Mouse (Mus musculus) myocyte (in vitro differentiated cells): ENCODE data around the gene Miip.

Experiments used
- E2F4 ChIP-seq: IDR thresholded peaks from one replicate; pipeline ENCODE4 v1.6.1; 2011; ENCODE audit warnings: mild to moderate bottlenecking, control low read depth, moderate library complexity; ENCODE audit not compliant: insufficient read depth
- MAX ChIP-seq: IDR thresholded peaks from one replicate; pipeline ENCODE4 v1.6.1; 2011; ENCODE audit warnings: low read depth, mild to moderate bottlenecking, control low read depth
- MYOD1 ChIP-seq, 3 experiments: IDR thresholded peaks; one replicate each; pipeline ENCODE4 v1.6.1; 2011; ENCODE audit warnings: control low read depth in 2 of 3, low read depth in 2 of 3, mild to moderate bottlenecking in 2 of 3, moderate library complexity in 1 of 3; ENCODE audit not compliant: insufficient read length in 2 of 3, control insufficient read depth in 1 of 3
- POLR2A ChIP-seq: IDR thresholded peaks from one replicate; pipeline ENCODE4 v1.6.1; 2011; ENCODE audit warnings: low read depth, mild to moderate bottlenecking, control low read depth, moderate library complexity; ENCODE audit not compliant: insufficient read length
- POLR2AphosphoS2 ChIP-seq: IDR thresholded peaks from one replicate; pipeline ENCODE4 v1.6.1; 2011; ENCODE audit warnings: low read depth, control low read depth; ENCODE audit not compliant: insufficient read length
- REST ChIP-seq: IDR thresholded peaks from one replicate; pipeline ENCODE4 v1.6.1; 2011; ENCODE audit warnings: mild to moderate bottlenecking, control low read depth, moderate library complexity; ENCODE audit not compliant: insufficient read depth, insufficient read length
- SRF ChIP-seq: IDR thresholded peaks from one replicate; pipeline ENCODE4 v1.6.1; 2011; ENCODE audit warnings: low read depth; ENCODE audit not compliant: control insufficient read depth, insufficient read length
- TCF12 ChIP-seq: IDR thresholded peaks from one replicate; pipeline ENCODE4 v1.6.1; 2011; ENCODE audit warnings: mild to moderate bottlenecking, control low read depth; ENCODE audit not compliant: poor library complexity, insufficient read depth, severe bottlenecking
- USF1 ChIP-seq: IDR thresholded peaks from one replicate; pipeline ENCODE4 v1.6.1; 2011; ENCODE audit warnings: low read depth, mild to moderate bottlenecking, control low read depth, moderate library complexity

GRCm38 (mm10) chr4:147886158-147886557 is 17.5 kb upstream of the Miip start:
- TF ChIP-seq POLR2A, result no peak
- TF ChIP-seq E2F4, result no peak
- TF ChIP-seq MAX, result no peak
- no peak for TF ChIP-seq POLR2AphosphoS2
- TF ChIP-seq REST, result no peak
- TF ChIP-seq USF1, result no peak
- TF ChIP-seq MYOD1 (IDR thresholded peaks at IDR 0.05; ENCODE audit: control insufficient read depth in 1 of 3, insufficient read length in 2 of 3, low read depth in 2 of 3), result no peak
- no peak for TF ChIP-seq TCF12
- no peak for TF ChIP-seq SRF
